Mouse (Mus musculus) heart, postnatal 0 days (tissue): ENCODE measurements around the gene B230118H07Rik.

Source experiments
- CTCF ChIP-seq: IDR thresholded peaks from 2 replicates; pipeline ENCODE4 v1.5.1; 2016; ENCODE audit warnings: antibody characterized with exemption, control low read depth, low read depth
- EP300 ChIP-seq: IDR thresholded peaks from 2 replicates; pipeline ENCODE4 v1.6.1; 2016; ENCODE audit warnings: antibody characterized with exemption, low read depth

DNA sequence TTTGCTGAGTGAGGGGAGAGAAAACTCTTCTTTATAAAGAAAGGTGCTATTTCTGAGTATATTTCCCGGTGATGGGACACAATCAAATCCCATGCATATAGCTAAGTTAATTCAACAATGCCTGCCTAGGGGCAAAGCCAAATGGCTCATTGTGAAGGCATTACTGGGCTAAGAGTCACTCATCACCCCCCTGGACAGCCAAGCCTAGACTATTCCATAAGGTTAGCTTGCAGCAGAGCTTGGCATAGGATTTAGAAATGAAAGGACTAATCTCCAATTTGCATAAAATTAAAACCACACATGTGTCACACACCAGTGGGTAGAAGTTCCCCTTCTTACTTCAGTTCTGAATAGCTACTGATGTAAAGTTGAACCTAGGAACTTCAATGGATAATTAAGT lies 128.8 kb downstream of the B230118H07Rik start:
- TF ChIP-seq EP300 (no peak), CTCF (no peak)
